Mouse (Mus musculus) right cerebral cortex, postnatal 36 days (tissue): ENCODE results near the gene Gm17349.
"Not testable (repeated sequence)": the region's sequence is repeated elsewhere in the genome, so short reads cannot be mapped to it uniquely, and the experiment has no call there.

Experiments used
- DNase-seq, 2 experiments: peaks; one replicate each; pipeline ENCODE4 v3.0.0; 2022; ENCODE audit warnings: low spot score in 2 of 2, mixed read lengths in 1 of 2

Gm17349 gene

GRCm38 (mm10) chr15:99717386-99718334, 12.4 kb upstream of the Gm17349 start, which contains the start of gene Gpd1:
TSS of gene Gpd1 (plus strand) at chr15:99717515.
- DNase-seq = peak; percentile 59 to 64

- no peak for DNase-seq
Measured at GRCm38 (mm10) chr15:99716814-99717213, 11.5 kb upstream of the Gm17349 start.

GRCm38 (mm10) chr15:99715982-99716746, 10.9 kb upstream of the Gm17349 start:
- no peak for DNase-seq

- peak; percentile 59 to 67 for DNase-seq
Measured at GRCm38 (mm10) chr15:99715361-99715865, 10.1 kb upstream of the Gm17349 start.

- DNase-seq = peak; percentile 83 to 88
Measured at GRCm38 (mm10) chr15:99714858-99715257, 9.6 kb upstream of the Gm17349 start.

GRCm38 (mm10) chr15:99714206-99714605, 8.9 kb upstream of the Gm17349 start:
- no peak for DNase-seq

GRCm38 (mm10) chr15:99713569-99713968, 8.3 kb upstream of the Gm17349 start:
- DNase-seq = no peak

- no peak for DNase-seq
Measured at GRCm38 (mm10) chr15:99712666-99713559, 7.6 kb upstream of the Gm17349 start.

- DNase-seq = no peak
Measured at GRCm38 (mm10) chr15:99711491-99711890, 6.2 kb upstream of the Gm17349 start.

GRCm38 (mm10) chr15:99710221-99711190, 5.2 kb upstream of the Gm17349 start:
- no peak for DNase-seq

- DNase-seq = no peak
Measured at GRCm38 (mm10) chr15:99708176-99708575, 2.9 kb upstream of the Gm17349 start.

- DNase-seq = no peak
Measured at GRCm38 (mm10) chr15:99704881-99705280, 409 bp downstream of the Gm17349 start.

GRCm38 (mm10) chr15:99704041-99704681, 1.1 kb downstream of the Gm17349 start:
- peak; percentile 45 to 64 for DNase-seq

- no peak for DNase-seq
Measured at GRCm38 (mm10) chr15:99703676-99704040, 1.6 kb downstream of the Gm17349 start.

GRCm38 (mm10) chr15:99703104-99703503, 2.2 kb downstream of the Gm17349 start:
- no peak for DNase-seq

GRCm38 (mm10) chr15:99701999-99702900, 3.0 kb downstream of the Gm17349 start, which contains the start of gene Smarcd1:
TSS of gene Smarcd1 (plus strand) at chr15:99702129.
- peak; percentile 89 to 91 for DNase-seq

GRCm38 (mm10) chr15:99701640-99701998, 3.7 kb downstream of the Gm17349 start:
- DNase-seq = not testable (repeated sequence)
